Mouse (Mus musculus) embryo, embryonic 10 days (tissue): ENCODE measurements at regions not wholly inside any gene's neighbourhood (a gene's known extent, or its start where the extent isn't known, plus 50 kb on each side); places are given as distances from the start of the nearest gene placed in this dataset.
A peak's percentile ranks its signal among the peaks of the same experiment; 100 is the strongest.

Source experiments
- DNase-seq: peaks from one replicate; pipeline ENCODE4 v3.0.0-alpha.2; 2015; ENCODE audit warnings: low spot score

GRCm38 (mm10) chr16:47754671-47755070 lies 528.9 kb upstream of the Dppa4 start:
- DNase-seq: no peak

GRCm38 (mm10) chr16:47758296-47758695 lies 525.2 kb upstream of the Dppa4 start:
- no peak for DNase-seq

DNA sequence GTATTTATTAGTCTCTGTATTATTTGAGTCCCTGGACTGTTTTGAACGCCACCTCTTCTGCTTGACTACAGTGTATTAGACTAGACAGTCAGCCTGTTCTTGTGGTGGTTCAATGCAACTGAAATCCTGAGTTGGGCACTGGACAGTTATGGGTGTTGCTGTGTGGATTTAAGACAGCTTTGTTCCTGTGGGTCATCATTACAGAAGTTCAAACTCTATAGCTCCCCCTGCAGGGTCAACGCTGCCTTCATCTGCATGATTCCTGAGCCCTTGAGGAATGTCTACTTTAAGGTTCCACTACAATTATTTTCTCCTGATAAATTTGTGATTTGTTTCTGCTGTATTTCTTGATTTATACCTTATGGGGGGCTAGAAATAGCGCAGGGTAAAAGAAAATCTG lies 517.8 kb upstream of the Dppa4 start:
- peak; percentile 57 for DNase-seq

GRCm38 (mm10) chr16:47788515-47788914 lies 495.0 kb upstream of the Dppa4 start:
- no peak for DNase-seq

GRCm38 (mm10) chr16:47790666-47791065 lies 492.9 kb upstream of the Dppa4 start:
- no peak for DNase-seq

- no peak for DNase-seq
Observed at GRCm38 (mm10) chr16:47791456-47791855, 492.1 kb upstream of the Dppa4 start.

GRCm38 (mm10) chr16:47798838-47799237 lies 484.7 kb upstream of the Dppa4 start:
- DNase-seq: no peak

GRCm38 (mm10) chr16:47843169-47843568 lies 440.4 kb upstream of the Dppa4 start:
- no peak for DNase-seq

GRCm38 (mm10) chr16:47851631-47852030 lies 431.9 kb upstream of the Dppa4 start:
- DNase-seq: no peak

- no peak for DNase-seq
Observed at GRCm38 (mm10) chr16:47859840-47860239, 423.7 kb upstream of the Dppa4 start.

- DNase-seq: no peak
Observed at GRCm38 (mm10) chr16:47875258-47875657, 408.3 kb upstream of the Dppa4 start.

GRCm38 (mm10) chr16:47883476-47883875 lies 400.1 kb upstream of the Dppa4 start:
- DNase-seq: no peak

DNA sequence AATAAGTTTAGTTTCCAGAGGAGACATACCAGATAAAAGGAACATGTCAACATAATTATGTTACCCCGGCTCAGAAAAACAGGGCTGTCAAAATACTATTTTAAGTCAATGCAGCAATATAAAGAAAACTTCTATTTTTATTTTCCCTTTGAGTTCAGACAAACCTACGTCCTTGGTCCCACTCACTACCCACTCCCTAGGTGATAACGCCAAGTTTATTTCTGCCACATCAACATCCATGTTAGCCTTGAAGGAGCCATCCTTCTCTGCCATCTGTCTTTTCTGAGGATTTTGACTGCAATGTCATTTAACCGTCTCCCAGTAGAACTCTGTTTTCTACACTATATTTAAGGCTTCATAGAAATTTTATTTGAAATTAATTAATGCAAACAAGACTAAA lies 396.5 kb upstream of the Dppa4 start:
- DNase-seq: no peak

GRCm38 (mm10) chr16:47900785-47901184 lies 382.7 kb upstream of the Dppa4 start:
- peak; percentile 9 for DNase-seq

- no peak for DNase-seq
Observed at GRCm38 (mm10) chr16:47938000-47938399, 345.5 kb upstream of the Dppa4 start.
